Mouse (Mus musculus) MEL (cell line): ENCODE measurements around the gene Cd44.

Experiments used
- CTCF ChIP-seq, 3 experiments: IDR thresholded peaks in 2 of 3; conservative IDR thresholded peaks in 1 of 3; 2 replicates each; pipeline ENCODE4 v1.5.1; 2011 to 2012; ENCODE audit warnings: low read length in 3 of 3, low read depth in 2 of 3, mild to moderate bottlenecking in 2 of 3, improper control_type of control experiment in 1 of 3, inconsistent platforms in 1 of 3, mixed read lengths in 1 of 3, moderate library complexity in 1 of 3; ENCODE audit not compliant: control insufficient read depth in 1 of 3, insufficient read depth in 1 of 3, poor library complexity in 1 of 3, severe bottlenecking in 1 of 3
- POLR2A ChIP-seq, 2 experiments: IDR thresholded peaks; 2 replicates each; pipeline ENCODE4 v1.6.1; 2011 to 2012; ENCODE audit warnings: low read length in 2 of 2, mild to moderate bottlenecking in 2 of 2, control low read depth in 1 of 2, improper control_type of control experiment in 1 of 2, low read depth in 1 of 2, moderate library complexity in 1 of 2; ENCODE audit not compliant: control insufficient read depth in 1 of 2, insufficient read depth in 1 of 2, poor library complexity in 1 of 2

- TF ChIP-seq CTCF (IDR thresholded peaks at IDR 0.05 in 2 of 3, conservative IDR thresholded peaks at IDR 0.05 in 1 of 3; ENCODE audit: control insufficient read depth in 1 of 3, insufficient read depth in 1 of 3, low read depth in 2 of 3, low read length in 3 of 3, poor library complexity in 1 of 3, severe bottlenecking in 1 of 3) (no peak), POLR2A (IDR thresholded peaks at IDR 0.05; ENCODE audit: control insufficient read depth in 1 of 2, insufficient read depth in 1 of 2, low read depth in 1 of 2, low read length in 2 of 2, poor library complexity in 1 of 2) (no peak)
These were observed 42.5 kb upstream of the Cd44 start for GRCm38 (mm10) chr2:102943983-102944382.
